Mouse (Mus musculus): ENCODE data around the gene Anks1b.

The Anks1b gene

GRCm38 (mm10) chr10:90400382-90400781, 527.1 kb downstream of the Anks1b start:
- DNase-seq = peak; percentile 36

- peak; percentile 64 for DNase-seq
Observed at GRCm38 (mm10) chr10:90408484-90408883, 535.2 kb downstream of the Anks1b start.

- no peak for DNase-seq
Observed at GRCm38 (mm10) chr10:90431527-90431926, 558.2 kb downstream of the Anks1b start.

GRCm38 (mm10) chr10:90431974-90432373, 558.7 kb downstream of the Anks1b start:
- DNase-seq = no peak

GRCm38 (mm10) chr10:90432479-90432878, 559.2 kb downstream of the Anks1b start:
- DNase-seq = no peak

GRCm38 (mm10) chr10:90441036-90441435, 567.7 kb downstream of the Anks1b start:
- no peak for DNase-seq

GRCm38 (mm10) chr10:90441656-90442055, 568.3 kb downstream of the Anks1b start:
- DNase-seq = no peak

GRCm38 (mm10) chr10:90464906-90465305, 591.6 kb downstream of the Anks1b start:
- no peak for DNase-seq

GRCm38 (mm10) chr10:90465426-90465825, 592.1 kb downstream of the Anks1b start:
- DNase-seq = no peak

GRCm38 (mm10) chr10:90467546-90467945, 594.2 kb downstream of the Anks1b start:
- DNase-seq = no peak

GRCm38 (mm10) chr10:90493436-90493835, 620.1 kb downstream of the Anks1b start:
- DNase-seq = no peak

- DNase-seq = no peak
Observed at GRCm38 (mm10) chr10:90493996-90494642, 620.8 kb downstream of the Anks1b start.

GRCm38 (mm10) chr10:90494981-90495516, 621.7 kb downstream of the Anks1b start:
- DNase-seq = no peak

- DNase-seq = no peak
Observed at GRCm38 (mm10) chr10:90507561-90507960, 634.3 kb downstream of the Anks1b start.

- no peak for DNase-seq
Observed at GRCm38 (mm10) chr10:90512801-90513200, 639.5 kb downstream of the Anks1b start.

- DNase-seq = no peak
Observed at GRCm38 (mm10) chr10:90531813-90532212, 658.5 kb downstream of the Anks1b start.

GRCm38 (mm10) chr10:90535370-90535769, 662.1 kb downstream of the Anks1b start:
- DNase-seq = no peak

GRCm38 (mm10) chr10:90546635-90547034, 673.3 kb downstream of the Anks1b start:
- no peak for DNase-seq

- no peak for DNase-seq
Observed at GRCm38 (mm10) chr10:90562906-90563305, 689.6 kb downstream of the Anks1b start.

- peak; percentile 83 for DNase-seq
Observed at GRCm38 (mm10) chr10:90576191-90577098, 703.1 kb downstream of the Anks1b start.

GRCm38 (mm10) chr10:90577099-90577461, 703.8 kb downstream of the Anks1b start:
- peak; percentile 81 for DNase-seq

GRCm38 (mm10) chr10:90577777-90578176, 704.5 kb downstream of the Anks1b start:
- DNase-seq = peak; percentile 51

GRCm38 (mm10) chr10:90579970-90580369, 706.7 kb downstream of the Anks1b start:
- DNase-seq = no peak

- no peak for DNase-seq
Observed at GRCm38 (mm10) chr10:90584052-90584451, 710.7 kb downstream of the Anks1b start.
